Mouse (Mus musculus) embryonic facial prominence, embryonic 10.5 days (tissue): ENCODE data around the gene Mcur1. TPM values are rescaled to one million over a fixed set of nuclear protein-coding genes. Genes with fewer than 3 reads are reported as not detected.
A peak's percentile ranks its signal among the peaks of the same experiment; 100 is the strongest.

Experiments
- DNase-seq: peaks from one replicate; pipeline ENCODE4 v3.0.0-alpha.2; 2017; ENCODE audit warnings: low spot score
- H3K27ac ChIP-seq: fragments of 300-500 bp; sonication (generic); replicated peaks from 2 replicates; pipeline ENCODE4 v1.5.1; 2016; ENCODE audit warnings: mild to moderate bottlenecking
- H3K27me3 ChIP-seq: fragments of 300-500 bp; sonication (generic); replicated peaks from 2 replicates; pipeline ENCODE4 v1.6.1; 2016; ENCODE audit warnings: low read depth, mild to moderate bottlenecking; ENCODE audit not compliant: poor library complexity, severe bottlenecking
- H3K36me3 ChIP-seq: fragments of 300-500 bp; sonication (generic); replicated peaks from 2 replicates; pipeline ENCODE4 v1.6.1; 2016; ENCODE audit warnings: mild to moderate bottlenecking, moderate library complexity
- H3K4me1 ChIP-seq: fragments of 300-500 bp; sonication (generic); 2 replicates; pipeline ENCODE4 v1.6.1; 2016
- H3K4me3 ChIP-seq: fragments of 300-500 bp; sonication (generic); 2 replicates; pipeline ENCODE4 v1.5.1; 2016; ENCODE audit warnings: mild to moderate bottlenecking, moderate library complexity
- H3K9me3 ChIP-seq: fragments of 300-500 bp; sonication (generic); 2 replicates; pipeline ENCODE4 v1.6.1; 2016; ENCODE audit warnings: mild to moderate bottlenecking
- WGBS: fragments of 180-500 bp; shearing (Covaris S2); methylation state at CpG from one replicate; pipeline ENCODE4 v1.1.7; 2016; 5-methylcytosine and 5-hydroxymethylcytosine counted together
- polyA plus RNA-seq: library from polyadenylated mRNA; unstranded; fragments of >200 nt; fragmentation: Nextera tagmentation; extraction: Ambion mirVana; gene quantifications from 2 replicates; pipeline ENCODE4 v1.2.1, GENCODE M21; 2016

Gene Mcur1
- polyA plus RNA-seq, 1 experiment from 2014 or later: 10.1 TPM

- H3K36me3 ChIP-seq: no peaks in the 10 kb centered on the region
- peaks cover 5% of the 10 kb centered on the region; the same call in 1 of the 2 replicates for H3K4me1 ChIP-seq
- H3K4me3 ChIP-seq: no peak overlapping the region; the same call in 1 of the 2 replicates
- DNase-seq: no peak
- H3K27me3 ChIP-seq: no peaks in the 10 kb centered on the region
- H3K9me3 ChIP-seq: no peaks in the 10 kb centered on the region
- no peak overlapping the region for H3K27ac ChIP-seq
- WGBS: 61% methylated on average over 8 of the region's 8 CpGs
Observed at GRCm38 (mm10) chr13:43583504-43583903, 23.5 kb upstream of the Mcur1 start.

- 41% methylated on average over 16 of the region's 16 CpGs for WGBS
- peak; percentile 47 for DNase-seq
- Histone ChIP-seq H3K9me3 (no peaks in the 10 kb centered on the region), H3K36me3 (no peaks in the 10 kb centered on the region), H3K27me3 (no peaks in the 10 kb centered on the region), H3K27ac (no peak overlapping the region), H3K4me3 (peak overlapping the region; percentile 39), H3K4me1 (peaks cover 5% of the 10 kb centered on the region; the same call in 1 of the 2 replicates)
Observed at GRCm38 (mm10) chr13:43582961-43583360, 23.0 kb upstream of the Mcur1 start.

- Histone ChIP-seq H3K4me3 (no peak overlapping the region), H3K27ac (no peak overlapping the region), H3K4me1 (peaks cover 5% of the 10 kb centered on the region; the same call in 1 of the 2 replicates), H3K27me3 (no peaks in the 10 kb centered on the region), H3K9me3 (no peaks in the 10 kb centered on the region), H3K36me3 (no peaks in the 10 kb centered on the region)
- no peak for DNase-seq
- WGBS: 95% methylated on average over 5 of the region's 5 CpGs
Observed at GRCm38 (mm10) chr13:43580661-43581060, 20.7 kb upstream of the Mcur1 start.

GRCm38 (mm10) chr13:43579740-43580139 is 19.7 kb upstream of the Mcur1 start:
- Histone ChIP-seq H3K27me3 (no peaks in the 10 kb centered on the region), H3K4me3 (no peak overlapping the region), H3K36me3 (no peaks in the 10 kb centered on the region), H3K4me1 (peaks cover 5% of the 10 kb centered on the region; the same call in 1 of the 2 replicates), H3K27ac (no peak overlapping the region), H3K9me3 (no peaks in the 10 kb centered on the region)
- DNase-seq: peak; percentile 67
- WGBS: 24% methylated on average over 18 of the region's 18 CpGs

DNA sequence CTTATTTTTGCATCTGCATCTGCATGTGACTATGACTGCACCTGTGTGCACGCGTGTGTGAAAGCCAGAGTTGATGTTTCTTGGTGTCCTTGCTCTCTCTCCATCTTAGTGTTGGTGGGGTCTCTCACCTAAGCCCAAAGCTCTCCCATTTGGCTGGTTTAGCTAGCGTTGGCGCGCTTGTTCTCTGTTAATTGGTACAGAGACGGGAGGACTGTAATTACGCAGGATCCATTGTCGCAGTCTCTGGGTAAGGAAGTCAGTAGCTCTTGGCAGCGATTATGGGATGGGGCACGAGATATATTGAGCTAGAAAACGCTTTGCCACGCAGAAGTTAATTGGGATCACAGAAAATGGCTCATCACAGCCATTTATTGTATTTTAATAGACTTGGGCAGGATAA is 17.8 kb upstream of the Mcur1 start:
- H3K36me3 ChIP-seq: no peaks in the 10 kb centered on the region
- WGBS: 88% methylated on average over 12 of the region's 12 CpGs
- no peak overlapping the region for H3K4me3 ChIP-seq
- H3K4me1 ChIP-seq: peaks cover under 1% of the 10 kb centered on the region; the same call in 1 of the 2 replicates
- DNase-seq: no peak
- H3K27ac ChIP-seq: no peak overlapping the region
- H3K9me3 ChIP-seq: no peaks in the 10 kb centered on the region
- no peaks in the 10 kb centered on the region for H3K27me3 ChIP-seq

DNA sequence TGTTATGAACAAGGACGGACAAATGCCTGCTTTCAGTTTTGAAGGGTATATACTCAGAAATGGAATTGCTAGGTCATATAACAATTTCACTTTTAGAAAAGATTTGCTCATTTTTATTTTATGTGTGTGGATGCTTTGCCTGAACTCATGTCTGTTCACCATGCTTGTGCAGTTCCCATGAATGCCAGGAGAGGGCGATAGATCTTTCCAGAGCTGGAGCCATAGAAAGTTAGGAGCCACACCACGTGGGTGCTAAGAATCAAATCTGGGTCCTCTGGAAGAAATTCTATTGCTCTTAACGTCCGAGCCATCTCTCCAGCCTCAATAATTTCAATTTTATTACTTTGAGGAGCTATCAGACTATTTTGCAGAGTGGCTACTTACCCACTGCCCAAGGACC is 17.3 kb upstream of the Mcur1 start:
- no peak overlapping the region for H3K27ac ChIP-seq
- no peak for DNase-seq
- H3K4me1 ChIP-seq: no peaks in the 10 kb centered on the region
- H3K9me3 ChIP-seq: no peaks in the 10 kb centered on the region
- H3K27me3 ChIP-seq: no peaks in the 10 kb centered on the region
- no peak overlapping the region for H3K4me3 ChIP-seq
- H3K36me3 ChIP-seq: no peaks in the 10 kb centered on the region
- WGBS: 68% methylated on average over 5 of the region's 5 CpGs

GRCm38 (mm10) chr13:43575431-43575830 is 15.4 kb upstream of the Mcur1 start:
- Histone ChIP-seq H3K9me3 (peaks cover 6% of the 10 kb centered on the region; the same call in 1 of the 2 replicates), H3K36me3 (no peaks in the 10 kb centered on the region), H3K4me1 (no peaks in the 10 kb centered on the region), H3K27ac (no peak overlapping the region), H3K27me3 (no peaks in the 10 kb centered on the region), H3K4me3 (no peak overlapping the region)
- WGBS: 91% methylated on average over 5 of the region's 5 CpGs
- no peak for DNase-seq

DNA sequence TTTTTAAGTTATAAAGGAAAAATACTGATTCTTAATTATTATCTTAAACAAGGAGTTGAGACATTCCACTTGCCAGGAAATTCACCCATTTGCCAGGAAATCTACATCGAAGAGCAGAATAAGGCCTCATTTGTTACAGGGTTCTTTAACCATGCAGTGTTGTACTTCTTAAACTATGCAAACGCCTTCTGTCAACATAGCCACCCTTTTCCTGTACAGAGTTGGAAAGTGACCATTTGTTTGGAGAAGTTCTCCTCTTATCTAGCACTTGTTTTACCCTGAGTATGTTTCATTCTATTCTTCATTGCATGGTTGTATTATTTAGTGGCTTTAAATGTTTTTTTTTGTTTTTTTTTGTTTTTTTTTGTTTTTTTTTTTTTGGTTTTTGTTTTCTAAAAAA is 14.0 kb upstream of the Mcur1 start:
- WGBS: 79% methylated on average over 2 of the region's 2 CpGs
- no peaks in the 10 kb centered on the region for H3K36me3 ChIP-seq
- H3K27ac ChIP-seq: no peak overlapping the region
- no peaks in the 10 kb centered on the region for H3K27me3 ChIP-seq
- no peak for DNase-seq
- no peak overlapping the region for H3K4me3 ChIP-seq
- H3K9me3 ChIP-seq: peaks cover 6% of the 10 kb centered on the region; the same call in 1 of the 2 replicates
- H3K4me1 ChIP-seq: no peaks in the 10 kb centered on the region

- H3K36me3 ChIP-seq: no peaks in the 10 kb centered on the region
- 0 out of 2 replicates have a peak, but pooled peaks cover 6% of the 10 kb centered on the region for H3K4me1 ChIP-seq
- no peak for DNase-seq
- H3K9me3 ChIP-seq: peaks cover 6% of the 10 kb centered on the region; the same call in 1 of the 2 replicates
- H3K27me3 ChIP-seq: peaks cover 7% of the 10 kb centered on the region
- 72% methylated on average over 25 of the region's 25 CpGs for WGBS
- H3K27ac ChIP-seq: no peak overlapping the region
- H3K4me3 ChIP-seq: no peak overlapping the region
Observed at GRCm38 (mm10) chr13:43567141-43567891, 7.3 kb upstream of the Mcur1 start.

- peaks cover 5% of the 10 kb centered on the region; the same call in 1 of the 2 replicates for H3K9me3 ChIP-seq
- H3K27me3 ChIP-seq: peaks cover 18% of the 10 kb centered on the region
- peaks cover 10% of the 10 kb centered on the region for H3K4me1 ChIP-seq
- DNase-seq: no peak
- WGBS: 92% methylated on average over 8 of the region's 8 CpGs
- H3K36me3 ChIP-seq: no peaks in the 10 kb centered on the region
- no peak overlapping the region for H3K4me3 ChIP-seq
- H3K27ac ChIP-seq: no peak overlapping the region
Observed at GRCm38 (mm10) chr13:43566184-43566583, 6.2 kb upstream of the Mcur1 start.

- Histone ChIP-seq H3K9me3 (no peaks in the 10 kb centered on the region), H3K27me3 (peaks cover 22% of the 10 kb centered on the region), H3K36me3 (no peaks in the 10 kb centered on the region), H3K4me1 (peaks cover 18% of the 10 kb centered on the region), H3K4me3 (no peak overlapping the region), H3K27ac (no peak overlapping the region)
- 18% methylated on average over 9 of the region's 9 CpGs for WGBS
- peak; percentile 88 for DNase-seq
Observed at GRCm38 (mm10) chr13:43565346-43565745, 5.4 kb upstream of the Mcur1 start.

DNA sequence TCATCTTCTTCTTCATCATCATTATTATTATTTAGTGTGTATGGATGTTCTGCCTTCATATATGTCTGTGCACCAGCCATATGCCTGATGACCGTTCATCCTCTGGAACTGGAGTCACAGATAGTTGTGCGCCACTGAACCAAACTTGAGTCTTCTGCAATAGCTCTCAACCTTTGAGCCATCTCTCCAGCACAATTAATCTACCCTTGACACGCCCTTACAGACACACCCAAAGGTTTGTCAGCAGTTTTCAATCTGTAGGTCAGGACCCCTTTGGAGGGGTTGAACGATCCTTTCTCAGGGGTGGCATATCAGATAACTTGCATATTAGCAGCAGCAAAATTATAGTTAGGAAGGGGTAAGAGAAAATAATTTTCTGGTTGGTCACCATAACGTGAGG is 4.7 kb upstream of the Mcur1 start:
- WGBS: 86% methylated on average over 5 of the region's 5 CpGs
- no peak for DNase-seq
- Histone ChIP-seq H3K27ac (no peak overlapping the region), H3K36me3 (no peaks in the 10 kb centered on the region), H3K4me3 (no peak overlapping the region), H3K4me1 (peaks cover 24% of the 10 kb centered on the region), H3K9me3 (no peaks in the 10 kb centered on the region), H3K27me3 (peaks cover 22% of the 10 kb centered on the region)

GRCm38 (mm10) chr13:43562726-43563125 is 2.7 kb upstream of the Mcur1 start:
- DNase-seq: no peak
- H3K27me3 ChIP-seq: peaks cover 35% of the 10 kb centered on the region
- H3K4me1 ChIP-seq: peaks cover 39% of the 10 kb centered on the region
- no peak overlapping the region for H3K4me3 ChIP-seq
- WGBS: 88% methylated on average over 5 of the region's 5 CpGs
- no peaks in the 10 kb centered on the region for H3K36me3 ChIP-seq
- no peaks in the 10 kb centered on the region for H3K9me3 ChIP-seq
- H3K27ac ChIP-seq: no peak overlapping the region
